10 mouse cellular contexts compared by ENCODE assay signal in the genomic region with DNA sequence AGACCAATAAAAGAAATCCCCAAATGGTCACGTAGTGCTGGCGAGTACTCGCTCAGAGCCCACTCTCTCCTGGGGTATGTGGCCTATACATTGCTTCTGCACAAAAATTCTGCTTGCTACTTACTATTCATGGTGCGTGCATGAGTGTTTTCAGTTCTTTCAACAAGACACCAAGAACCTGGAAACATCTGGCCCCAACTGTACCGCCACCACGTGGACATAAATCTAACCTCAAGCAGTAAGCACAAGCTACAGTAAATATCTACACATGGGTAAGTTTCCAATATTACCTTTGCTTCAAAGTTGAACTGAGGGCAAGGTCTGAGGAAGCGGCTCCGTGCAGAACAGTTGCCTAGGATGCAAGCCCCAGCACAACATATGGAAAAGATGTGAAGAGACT.
DNase-seq lines count a peak whose midpoint lies in the region; ATAC-seq and TF ChIP-seq lines count a peak whose summit lies in the region.
"Had no signal": no experiment of that assay in that cellular context is flagged by ENCODE, and none has a peak within 500 bp of the region (broad histone marks: within the 10 kb centered on the region; RNA-seq: fewer than 3 reads in every experiment).

No protein-coding gene starts in this region.

- in situ Hi-C loops in CH12.LX (cut with MboI; ENCODE audit: low pct_ligation_motif_present, low pct_unique_long_range_greater_than_20kb, low sequenced_read_pairs), result loop anchor here (10.0 kb wide), 1 partner anchor 114 kb away; no protein-coding TSS in a partner anchor

- TF ChIP-seq EP300 in liver, embryonic 14.5 days (IDR thresholded peaks at IDR 0.05; ENCODE audit: low read depth), result no peak
- no peak; the same call in 1 of the 2 replicates for TF ChIP-seq EP300 in CH12.LX (IDR thresholded peaks at IDR 0.05; ENCODE audit: low read length)
- no peak for TF ChIP-seq EP300 in MEL (IDR thresholded peaks at IDR 0.05; ENCODE audit: low read depth in 1 of 2, low read length in 2 of 2)

- no peak for DNase-seq in liver, embryonic 14.5 days (ENCODE audit: low read depth in 3 of 3, low spot score in 3 of 3)
- DNase-seq in liver, embryonic 11.5 days (ENCODE audit: low spot score), result no peak
- peak; percentile 90 for DNase-seq in CH12.LX (ENCODE audit: extremely low read depth)
- no peak for DNase-seq in MEL (ENCODE audit: low read depth, low spot score)
- DNase-seq in limb, embryonic 10.5 days (ENCODE audit: low spot score), result no peak
- no peak for DNase-seq in adrenal gland, postnatal 36 days
- DNase-seq: spleen, adult 18-20 months had no signal

- 63% methylated on average over 8 of the region's 8 CpGs for WGBS in liver, embryonic 14.5 days (ENCODE audit: insufficient replicate concordance)
- WGBS in liver, embryonic 11.5 days, result 78% methylated on average over 8 of the region's 8 CpGs
- 75% methylated on average over 8 of the region's 8 CpGs for WGBS in limb, embryonic 10.5 days

- no peak overlapping the region for H3K4me2 ChIP-seq in liver, embryonic 14.5 days (ENCODE audit: low read depth)
- H3K4me2 ChIP-seq in liver, embryonic 11.5 days, result no peak overlapping the region
- no peak overlapping the region; the same call in 1 of the 2 replicates for H3K4me2 ChIP-seq in CH12.LX (ENCODE audit: insufficient read depth, low read depth, poor library complexity, severe bottlenecking)
- H3K4me2 ChIP-seq: heart, embryonic 13.5 days; hindbrain, embryonic 14.5 days had no signal

- no peak overlapping the region for H3K9ac ChIP-seq in liver, embryonic 14.5 days (replicated peaks)
- no peak overlapping the region for H3K9ac ChIP-seq in liver, embryonic 11.5 days (ENCODE audit: low read depth, low read length)
- H3K9ac ChIP-seq in CH12.LX (ENCODE audit: insufficient read depth, low read depth), result no peak overlapping the region
- no peak overlapping the region for H3K9ac ChIP-seq in MEL (ENCODE audit: control insufficient read depth, low read depth, low read length, poor library complexity, severe bottlenecking)
- H3K9ac ChIP-seq: heart, embryonic 13.5 days; hindbrain, embryonic 14.5 days had no signal

- ATAC-seq in liver, embryonic 14.5 days (ENCODE audit: insufficient read depth), result no peak
- ATAC-seq in liver, embryonic 11.5 days (replicated peaks; ENCODE audit: low FRiP score), result no peak
- ATAC-seq in monocyte, adult 5-6 weeks (replicated peaks; ENCODE audit: insufficient number of reproducible peaks, low FRiP score, low TSS enrichment, poor library complexity, severe bottlenecking), result no peak

- no peaks in the 10 kb centered on the region for H3K9me3 ChIP-seq in liver, embryonic 14.5 days (ENCODE audit: control insufficient read depth, low read length)
- H3K9me3 ChIP-seq in liver, embryonic 11.5 days (ENCODE audit: control insufficient read depth, low read length), result no peaks in the 10 kb centered on the region
- H3K9me3 ChIP-seq in CH12.LX (replicated peaks; ENCODE audit: low read length) (no peaks in the 10 kb centered on the region), MEL (replicated peaks; ENCODE audit: insufficient read depth, low read length) (no peaks in the 10 kb centered on the region)
- no peaks in the 10 kb centered on the region for H3K9me3 ChIP-seq in limb, embryonic 10.5 days (replicated peaks)
- H3K9me3 ChIP-seq: heart, embryonic 13.5 days had no signal

- H3K79me2 ChIP-seq in CH12.LX (replicated peaks; ENCODE audit: control insufficient read depth, extremely low read depth, insufficient read depth, poor library complexity, severe bottlenecking) (no peaks in the 10 kb centered on the region), MEL (ENCODE audit: control insufficient read depth, insufficient read depth, low read length, poor library complexity) (no peaks in the 10 kb centered on the region)

- 0 out of 2 replicates have a peak, but pooled peaks have one; percentile 8 for TF ChIP-seq CTCF in liver, embryonic 14.5 days (IDR thresholded peaks at IDR 0.05; ENCODE audit: low read depth)
- TF ChIP-seq CTCF in CH12.LX (conservative IDR thresholded peaks at IDR 0.05 in 1 of 2, IDR thresholded peaks at IDR 0.05 in 1 of 2; ENCODE audit: low read depth in 2 of 2, low read length in 2 of 2), result peak; percentile 12 to 82; a peak in 2 of 4 replicates
- TF ChIP-seq CTCF in MEL (IDR thresholded peaks at IDR 0.05 in 2 of 3, conservative IDR thresholded peaks at IDR 0.05 in 1 of 3; ENCODE audit: control insufficient read depth in 1 of 3, insufficient read depth in 1 of 3, low read depth in 2 of 3, low read length in 3 of 3, poor library complexity in 1 of 3, severe bottlenecking in 1 of 3), result peak in 1 of 3 experiments; percentile 11; a peak in 1 of 6 replicates

- no peak overlapping the region for H3K4me3 ChIP-seq in liver, embryonic 14.5 days (ENCODE audit: insufficient read depth in 1 of 2, low read depth in 2 of 2, low read length in 2 of 2)
- H3K4me3 ChIP-seq in liver, embryonic 11.5 days (ENCODE audit: low read depth, low read length), result no peak overlapping the region
- no peak overlapping the region for H3K4me3 ChIP-seq in CH12.LX (replicated peaks in 1 of 3; ENCODE audit: low read depth in 2 of 3, low read length in 2 of 3, poor library complexity in 1 of 3)
- no peak overlapping the region for H3K4me3 ChIP-seq in MEL (ENCODE audit: control insufficient read depth in 1 of 2, insufficient read depth in 1 of 2, low read depth in 2 of 2, low read length in 2 of 2)
- no peak overlapping the region for H3K4me3 ChIP-seq in limb, embryonic 10.5 days
- H3K4me3 ChIP-seq: heart, embryonic 13.5 days had no signal

- dilution Hi-C loops in CH12.LX (cut with MboI; ENCODE audit: extremely low pct_ligation_motif_present, extremely low pct_unique_long_range_greater_than_20kb, low sequenced_read_pairs), result no loop called here

- TF ChIP-seq POLR2A in CH12.LX (IDR thresholded peaks at IDR 0.05; ENCODE audit: low read depth, low read length), result no peak
- no peak for TF ChIP-seq POLR2A in MEL (IDR thresholded peaks at IDR 0.05; ENCODE audit: control insufficient read depth in 1 of 2, insufficient read depth in 1 of 2, low read depth in 1 of 2, low read length in 2 of 2, poor library complexity in 1 of 2)

- peaks cover 0 to 6% of the 10 kb centered on the region in 2 experiments; a peak in 2 of 4 replicates for H3K4me1 ChIP-seq in liver, embryonic 14.5 days (replicated peaks; ENCODE audit: control insufficient read depth in 2 of 2, insufficient read depth in 2 of 2, low read length in 1 of 2)
- H3K4me1 ChIP-seq in liver, embryonic 11.5 days (replicated peaks; ENCODE audit: control insufficient read depth, insufficient read depth, low read length), result 0 out of 2 replicates have a peak, but pooled peaks cover 4% of the 10 kb centered on the region
- peaks cover 40 to 67% of the 10 kb centered on the region in 2 experiments for H3K4me1 ChIP-seq in CH12.LX (ENCODE audit: control insufficient read depth in 1 of 2, insufficient read depth in 2 of 2)
- H3K4me1 ChIP-seq in MEL (ENCODE audit: control insufficient read depth in 1 of 2, insufficient read depth in 2 of 2, low read length in 2 of 2), result no peaks in the 10 kb centered on the region
- H3K4me1 ChIP-seq in limb, embryonic 10.5 days, result peaks cover 41% of the 10 kb centered on the region

- no peaks in the 10 kb centered on the region for H3K27me3 ChIP-seq in liver, embryonic 14.5 days (ENCODE audit: control insufficient read depth, insufficient read depth, low read length)
- no peaks in the 10 kb centered on the region for H3K27me3 ChIP-seq in liver, embryonic 11.5 days (replicated peaks; ENCODE audit: control insufficient read depth, insufficient read depth, low read length)
- H3K27me3 ChIP-seq in CH12.LX (replicated peaks) (no peaks in the 10 kb centered on the region), MEL (ENCODE audit: control insufficient read depth in 1 of 2, insufficient read depth in 2 of 2, low read length in 2 of 2) (no peaks in the 10 kb centered on the region)
- no peaks in the 10 kb centered on the region for H3K27me3 ChIP-seq in limb, embryonic 10.5 days (ENCODE audit: low read depth, poor library complexity, severe bottlenecking)
- H3K27me3 ChIP-seq: heart, embryonic 13.5 days had no signal

- TF ChIP-seq RAD21 in CH12.LX (IDR thresholded peaks at IDR 0.05; ENCODE audit: low read depth, low read length) (peak; percentile 86), MEL (IDR thresholded peaks at IDR 0.05; ENCODE audit: low read depth, low read length) (no peak; the same call in 1 of the 2 replicates)

- no peak overlapping the region for H3K27ac ChIP-seq in liver, embryonic 14.5 days
- no peak overlapping the region for H3K27ac ChIP-seq in liver, embryonic 11.5 days (ENCODE audit: low read depth, low read length)
- H3K27ac ChIP-seq in CH12.LX (ENCODE audit: insufficient read depth, low read depth) (peak overlapping the region; percentile 42; the same call in 1 of the 2 replicates), MEL (ENCODE audit: control insufficient read depth, low read depth, low read length) (no peak overlapping the region)
- H3K27ac ChIP-seq in limb, embryonic 10.5 days, result 0 out of 2 replicates have a peak overlapping the region, but pooled peaks have one; percentile 34
- H3K27ac ChIP-seq: hindbrain, embryonic 14.5 days had no signal

- no peaks in the 10 kb centered on the region for H3K36me3 ChIP-seq in liver, embryonic 14.5 days (replicated peaks; ENCODE audit: control insufficient read depth, insufficient read depth, low read depth)
- H3K36me3 ChIP-seq in liver, embryonic 11.5 days (ENCODE audit: control insufficient read depth, insufficient read depth, low read length), result no peaks in the 10 kb centered on the region
- H3K36me3 ChIP-seq in CH12.LX (replicated peaks in 1 of 2; ENCODE audit: control insufficient read depth in 1 of 2, insufficient read depth in 1 of 2, low read length in 1 of 2), result peaks cover 0 to 14% of the 10 kb centered on the region in 2 experiments
- H3K36me3 ChIP-seq in MEL (ENCODE audit: control insufficient read depth in 1 of 2, insufficient read depth in 2 of 2, low read length in 2 of 2), result no peaks in the 10 kb centered on the region
- no peaks in the 10 kb centered on the region for H3K36me3 ChIP-seq in limb, embryonic 10.5 days
- H3K36me3 ChIP-seq: heart, embryonic 13.5 days had no signal

TF ChIP-seq in CH12.LX, 34 proteins besides CTCF, POLR2A, EP300 and RAD21 (continues in another document):
- TF ChIP-seq JUN (IDR thresholded peaks at IDR 0.05; ENCODE audit: insufficient read depth, low read depth, low read length) (no peak; the same call in 1 of the 2 replicates), UBTF (IDR thresholded peaks at IDR 0.05; ENCODE audit: low read depth, low read length) (no peak), MYC (IDR thresholded peaks at IDR 0.05; ENCODE audit: low read depth, low read length) (peak; percentile 83), HCFC1 (IDR thresholded peaks at IDR 0.05; ENCODE audit: low read depth, low read length) (no peak), MXI1 (IDR thresholded peaks at IDR 0.05; ENCODE audit: low read depth, low read length) (no peak)

TF ChIP-seq in MEL, 35 proteins besides CTCF, POLR2A, EP300 and RAD21:
- TF ChIP-seq SMC3 (IDR thresholded peaks at IDR 0.05; ENCODE audit: low read depth, low read length) (peak; percentile 36; the same call in 1 of the 2 replicates), MAX (IDR thresholded peaks at IDR 0.05; ENCODE audit: low read length) (no peak), ETS1 (IDR thresholded peaks at IDR 0.05; ENCODE audit: low read depth, low read length) (no peak)

Comparison
In these comparisons a context has a peak if more than half of its experiments do, and no peak if none do; other contexts are left out.
1. H3K27ac ChIP-seq: peak in CH12.LX (single experiment) and limb, embryonic 10.5 days (single experiment); none in liver, embryonic 14.5 days (single experiment), liver, embryonic 11.5 days (single experiment) and MEL (single experiment).